Mouse (Mus musculus): ENCODE measurements around the gene S100a11.
"Not testable (repeated sequence)": the region's sequence is repeated elsewhere in the genome, so short reads cannot be mapped to it uniquely, and the experiment has no call there.

Gene S100a11

GRCm38 (mm10) chr3:93520330-93521193 is at the start of gene S100a11:
S100a11 (plus strand) TSS chr3:93520488.
- DNase-seq (ENCODE audit: low read depth, low spot score) = peak; percentile 81

DNA sequence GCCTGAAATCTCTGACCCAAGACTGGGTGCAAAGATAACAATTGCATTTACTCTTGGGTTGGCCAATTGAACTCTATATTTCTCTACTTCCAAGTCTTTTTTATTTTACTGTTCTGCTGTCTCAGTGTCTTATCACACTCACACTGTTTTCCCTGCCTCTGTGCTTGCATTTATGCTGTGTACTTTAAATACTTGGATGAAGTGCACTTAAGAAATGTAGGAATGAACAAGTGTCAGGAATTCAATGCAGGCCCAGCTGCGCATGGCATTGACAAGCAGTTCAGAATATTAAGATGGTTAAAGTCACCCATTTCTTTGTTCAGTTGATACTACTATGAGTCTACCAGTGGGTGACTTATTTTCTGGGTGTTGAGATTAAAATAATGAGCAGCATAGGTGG is 40.2 kb upstream of the S100a11 start:
- no peak for DNase-seq (ENCODE audit: low read depth, low spot score)

DNA sequence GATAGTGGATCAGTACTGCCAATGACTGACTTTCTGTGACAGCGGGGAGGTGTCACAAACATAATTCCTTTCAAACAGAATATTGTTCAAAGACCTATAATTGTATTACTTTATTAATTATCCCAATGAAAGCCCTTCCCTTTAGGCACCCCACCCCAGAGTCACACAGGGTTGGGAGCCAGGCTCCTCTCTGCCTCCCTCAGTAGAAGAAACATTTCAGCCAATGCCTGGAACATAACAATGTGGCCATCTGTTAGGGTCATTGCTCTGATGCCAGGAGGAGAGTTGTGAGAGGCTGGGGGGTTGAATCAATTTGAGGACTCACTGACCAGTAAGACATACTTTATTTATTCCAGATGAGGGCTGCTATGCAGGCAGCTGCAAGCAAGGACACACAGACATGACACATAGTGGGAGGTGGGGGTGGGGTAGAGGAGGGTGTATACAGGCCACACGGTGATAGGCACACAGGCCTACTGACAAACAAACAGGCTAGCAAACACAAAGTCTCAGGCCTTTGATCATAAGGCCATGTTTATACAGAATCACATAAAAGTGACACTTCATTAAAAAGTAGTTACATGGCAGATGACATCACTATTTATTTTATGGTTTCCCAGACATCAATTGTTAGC is 38.2 kb upstream of the S100a11 start:
- DNase-seq (ENCODE audit: low read depth, low spot score) = no peak

DNA sequence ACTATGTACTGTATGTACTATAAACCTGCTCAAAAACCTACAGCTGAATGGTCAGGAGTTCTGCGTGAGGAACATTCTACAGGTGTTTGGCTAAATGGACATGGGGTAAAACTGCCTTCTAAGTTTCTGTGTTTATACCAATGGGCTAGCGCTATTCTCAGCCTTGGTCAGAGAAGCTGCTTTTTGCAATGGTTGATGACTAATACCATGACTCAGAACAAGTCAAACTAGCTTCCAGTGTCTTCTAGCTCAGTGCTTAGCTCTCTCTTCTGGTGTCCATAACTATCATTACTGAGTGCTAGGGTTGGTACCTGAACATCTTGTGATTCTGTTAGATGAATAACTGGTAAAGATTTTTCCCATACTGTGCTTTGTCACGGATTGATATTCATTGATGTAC is 34.7 kb upstream of the S100a11 start:
- DNase-seq (ENCODE audit: low read depth, low spot score) = no peak

DNA sequence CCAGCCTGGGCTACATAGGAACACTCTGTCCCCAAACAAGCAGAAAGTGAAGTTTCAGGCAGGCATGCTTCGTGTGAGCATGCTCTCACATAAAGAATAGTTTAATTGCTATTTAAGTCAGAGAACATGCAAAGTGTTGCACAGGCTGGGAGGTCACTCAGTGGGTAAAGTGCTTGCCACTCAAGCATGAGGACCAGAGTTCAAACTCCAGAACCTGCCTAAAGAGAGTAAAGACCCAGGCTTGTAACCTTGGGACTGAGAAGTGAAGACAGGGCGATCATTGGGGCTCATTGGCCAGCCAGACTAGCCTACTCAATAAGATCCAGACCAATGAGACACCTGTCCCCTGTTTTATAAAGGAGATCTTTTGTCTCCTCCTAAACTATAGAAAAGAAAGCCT is 31.7 kb upstream of the S100a11 start:
- no peak for DNase-seq (ENCODE audit: low read depth, low spot score)

GRCm38 (mm10) chr3:93492176-93492575 is 28.1 kb upstream of the S100a11 start:
- no peak for DNase-seq (ENCODE audit: low read depth, low spot score)

DNA sequence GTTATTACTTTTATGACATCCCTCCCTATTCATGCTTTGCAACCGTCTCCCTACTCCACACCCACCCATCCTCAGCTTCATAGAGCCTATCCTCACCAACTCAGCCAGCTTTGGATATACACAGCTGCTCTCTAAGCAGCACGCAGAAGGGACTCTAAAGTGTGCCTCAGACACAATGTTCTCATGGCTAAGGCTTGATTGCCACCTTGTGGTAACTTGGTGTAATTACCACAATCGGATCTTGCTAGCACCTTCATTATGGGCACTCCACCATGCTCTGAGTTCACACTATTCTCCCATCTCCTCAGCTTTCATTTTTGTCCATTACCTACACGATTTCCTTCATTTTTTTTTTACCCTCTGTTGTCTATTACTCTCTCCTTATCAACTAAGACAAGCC is 26.3 kb upstream of the S100a11 start:
- peak; percentile 85 for DNase-seq (ENCODE audit: low read depth, low spot score)

DNA sequence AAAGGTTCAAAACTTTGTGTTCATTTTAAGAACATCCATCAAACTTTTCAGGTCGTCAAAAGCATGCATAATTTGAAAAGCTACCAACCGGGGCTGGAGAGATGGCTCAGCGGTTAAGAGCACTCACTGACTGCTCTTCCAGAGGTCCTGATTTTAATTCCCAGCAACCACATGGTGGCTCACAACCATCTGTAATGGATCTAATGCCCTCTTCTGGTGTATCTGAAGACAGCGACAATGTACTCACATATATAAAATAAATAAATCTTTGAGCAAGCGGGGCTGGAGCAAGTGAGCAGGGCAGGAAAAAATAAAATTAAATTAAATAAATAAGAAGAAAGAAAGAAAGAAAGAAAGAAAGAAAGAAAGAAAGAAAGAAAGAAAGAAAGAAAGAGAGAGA is 25.5 kb upstream of the S100a11 start:
- DNase-seq (ENCODE audit: low read depth, low spot score) = not testable (repeated sequence)

DNA sequence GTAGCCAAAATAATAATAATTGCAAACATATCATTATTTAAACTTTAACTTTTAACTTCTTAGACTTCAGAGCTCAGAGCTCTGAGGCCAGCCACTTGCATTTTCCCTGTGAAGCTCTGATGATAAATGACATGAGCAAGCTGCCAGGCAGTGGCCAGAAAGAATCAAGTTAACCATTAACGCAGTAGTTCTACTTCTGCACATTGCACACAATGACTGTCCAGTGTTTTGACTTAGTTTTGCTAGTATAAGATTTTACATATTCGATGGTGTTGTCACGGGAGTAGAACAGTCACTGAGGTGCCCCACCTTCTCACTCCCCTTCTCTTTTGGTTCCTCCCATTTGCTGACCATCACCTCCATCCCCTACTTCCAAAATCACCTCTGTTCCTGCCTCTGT is 23.2 kb upstream of the S100a11 start:
- DNase-seq (ENCODE audit: low read depth, low spot score) = no peak

DNA sequence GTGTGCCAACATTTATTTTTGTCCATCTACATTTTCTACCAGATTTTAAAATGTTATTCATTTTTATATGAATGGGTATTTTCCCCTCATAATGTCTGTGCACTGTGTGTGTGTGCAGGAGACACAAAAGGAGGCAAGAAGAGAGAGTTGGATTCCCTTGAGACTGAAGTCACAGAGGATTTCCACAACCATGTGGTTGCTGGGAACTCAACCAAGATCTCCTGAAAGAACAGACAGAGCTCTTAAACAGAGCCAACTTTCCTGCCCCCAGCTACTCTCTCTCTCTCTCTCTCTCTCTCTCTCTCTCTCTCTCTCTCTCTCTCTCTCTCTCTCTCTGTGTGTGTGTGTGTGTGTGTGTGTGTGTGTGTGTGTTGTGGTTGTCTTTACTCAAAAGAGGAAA is 21.2 kb upstream of the S100a11 start:
- no peak for DNase-seq (ENCODE audit: low read depth, low spot score)

DNA sequence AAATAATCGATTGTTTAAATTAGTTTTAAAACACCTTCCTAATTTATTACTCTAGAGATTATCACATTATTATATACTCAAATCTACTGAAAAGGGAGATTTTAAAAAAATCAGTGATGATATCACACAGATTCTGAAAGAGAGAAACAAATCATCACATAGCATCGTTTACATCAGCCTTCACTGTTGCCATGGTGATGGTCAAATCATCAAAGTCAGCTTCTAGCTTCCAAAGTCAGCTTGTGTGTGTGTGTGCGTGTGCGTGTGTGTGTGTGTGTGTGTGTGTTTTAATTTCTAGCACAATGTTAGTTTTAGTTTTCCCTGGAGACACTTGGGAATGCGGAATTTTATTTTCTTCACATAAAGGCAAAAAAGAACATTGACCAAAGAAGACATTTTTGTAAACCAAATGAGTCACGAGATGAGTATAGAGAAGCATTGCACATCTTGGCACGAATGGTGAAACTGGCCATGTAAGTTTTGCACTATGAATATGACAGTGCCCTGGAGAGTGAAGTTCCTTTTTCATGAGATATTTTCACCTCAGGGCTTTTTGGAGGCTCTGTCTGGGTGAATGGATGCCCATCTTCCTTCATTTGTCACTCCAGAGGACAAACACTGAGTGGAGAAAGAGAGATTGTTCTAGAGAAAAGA is 15.6 kb upstream of the S100a11 start:
- no peak for DNase-seq (ENCODE audit: low read depth, low spot score)

GRCm38 (mm10) chr3:93505960-93506863 is 14.1 kb upstream of the S100a11 start:
- DNase-seq (ENCODE audit: low read depth, low spot score) = peak; percentile 74

DNA sequence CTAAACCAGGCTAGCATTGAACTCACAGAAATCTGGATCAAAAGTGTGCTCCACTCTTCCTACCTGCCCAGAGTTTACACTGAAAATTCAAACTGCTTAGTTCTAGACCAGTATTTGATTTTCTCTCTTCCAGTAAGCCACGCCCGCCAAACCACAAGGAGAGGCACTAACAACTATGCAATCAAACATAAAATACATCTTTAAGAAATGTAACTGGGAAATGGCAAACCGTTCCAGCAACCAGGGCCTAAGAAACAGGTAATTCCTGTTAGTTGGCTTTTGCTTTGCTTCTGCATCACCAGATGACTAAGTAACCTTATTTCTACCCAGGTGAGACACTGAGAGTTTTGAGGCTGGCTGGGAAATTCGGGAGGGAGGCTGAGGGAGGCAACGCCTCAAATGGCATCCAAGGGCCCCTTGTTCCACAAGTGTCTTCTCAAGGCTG is 13.4 kb upstream of the S100a11 start:
- no peak for DNase-seq (ENCODE audit: low read depth, low spot score)

DNA sequence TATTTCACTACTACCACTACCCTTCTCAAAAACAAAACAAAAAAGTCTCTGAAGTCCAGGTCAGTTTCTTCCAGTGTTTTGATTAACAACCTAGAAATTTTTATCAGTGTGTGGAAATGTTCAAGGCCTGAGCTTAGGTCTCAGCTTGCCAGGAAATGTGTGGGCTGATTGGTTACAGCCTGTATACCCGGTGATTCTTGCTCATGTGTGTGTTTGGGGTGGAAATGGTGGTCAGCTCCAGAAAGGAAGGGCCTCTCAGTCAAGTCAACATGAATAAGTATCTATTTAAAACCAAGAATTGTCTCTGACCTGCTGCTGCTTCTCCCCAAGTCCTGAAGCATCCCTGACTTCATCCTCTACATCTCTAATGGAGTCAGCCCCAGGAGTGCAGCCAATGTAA is 11.0 kb upstream of the S100a11 start:
- no peak for DNase-seq (ENCODE audit: low read depth, low spot score)

GRCm38 (mm10) chr3:93511036-93511435 is 9.3 kb upstream of the S100a11 start:
- DNase-seq (ENCODE audit: low read depth, low spot score) = no peak

GRCm38 (mm10) chr3:93511801-93512200 is 8.5 kb upstream of the S100a11 start:
- DNase-seq (ENCODE audit: low read depth, low spot score) = no peak

DNA sequence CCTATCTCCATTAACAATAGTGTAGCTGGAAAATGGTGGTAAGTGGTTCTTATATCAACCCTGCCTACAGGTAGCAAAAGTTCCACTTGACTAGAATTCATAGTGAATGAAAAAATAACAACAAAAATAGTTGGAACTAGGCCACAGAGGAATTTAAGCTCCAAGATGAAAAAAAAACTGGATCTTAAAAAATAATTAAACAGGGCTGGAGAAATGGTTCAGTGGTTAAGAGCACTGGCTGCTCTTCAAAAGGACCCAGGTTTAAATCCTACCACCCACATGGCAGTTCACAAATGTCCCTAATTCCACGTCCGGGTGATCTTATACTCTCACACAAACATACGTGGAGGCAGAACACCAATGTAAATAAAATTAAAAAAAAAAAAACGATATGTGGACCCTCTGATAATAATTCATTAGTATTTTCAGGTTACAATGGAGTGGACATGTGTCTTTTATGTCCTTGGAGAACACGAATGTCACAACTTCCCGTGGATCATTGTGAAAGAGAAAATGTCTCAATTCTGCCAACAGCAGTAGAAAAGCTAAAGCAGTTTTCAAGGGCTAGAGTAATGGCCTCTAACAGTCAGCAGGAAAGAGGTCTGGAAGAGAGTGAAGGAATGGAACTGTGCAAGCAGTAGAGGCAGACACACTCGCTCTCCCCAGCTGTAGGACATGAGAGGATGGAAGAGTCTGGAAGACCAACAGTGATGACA is 7.7 kb upstream of the S100a11 start:
- DNase-seq (ENCODE audit: low read depth, low spot score) = no peak

- DNase-seq (ENCODE audit: low read depth, low spot score) = no peak
Measured at GRCm38 (mm10) chr3:93514628-93515027, 5.7 kb upstream of the S100a11 start.

- DNase-seq (ENCODE audit: low read depth, low spot score) = no peak
Measured at GRCm38 (mm10) chr3:93517343-93517742, 2.9 kb upstream of the S100a11 start.

DNA sequence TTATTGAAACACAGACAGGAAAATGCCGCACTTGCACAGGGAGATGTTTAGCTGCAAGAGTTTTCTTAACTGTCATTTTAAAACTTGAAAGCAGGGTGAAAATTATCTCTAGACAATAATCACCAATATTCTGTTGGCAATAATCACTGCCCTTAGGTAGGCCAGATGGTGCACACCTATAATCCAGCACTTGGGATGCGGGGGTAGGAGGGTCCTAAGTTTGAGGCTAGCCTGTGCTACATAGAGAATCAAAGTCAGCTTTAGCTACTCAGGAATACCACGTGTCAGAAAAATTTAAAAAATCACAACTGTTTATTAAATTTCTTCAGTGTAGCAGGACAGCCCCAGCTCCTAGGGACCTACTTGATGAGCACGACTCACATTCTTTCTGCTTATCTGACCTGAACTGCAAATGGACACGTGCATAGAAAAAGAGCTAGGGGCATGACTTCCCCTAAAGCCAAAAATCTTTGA is 395 bp upstream of the S100a11 start:
- no peak for DNase-seq (ENCODE audit: low read depth, low spot score)
